Comparison of ENCODE assay signal across 8 mouse cellular contexts in genomic region chr10:44539033-44539578, GRCm38 (mm10). TPM values are rescaled to one million over a fixed set of nuclear protein-coding genes. Genes with fewer than 3 reads are reported as not detected.
DNase-seq lines count a peak whose midpoint lies in the region; ATAC-seq and TF ChIP-seq lines count a peak whose summit lies in the region.

No protein-coding gene starts in this region.

- no peaks in the 10 kb centered on the region for H3K9me3 ChIP-seq in kidney, embryonic 16.5 days (ENCODE audit: low read length)
- no peaks in the 10 kb centered on the region for H3K9me3 ChIP-seq in ES-E14 (ENCODE audit: control insufficient read depth, insufficient read depth, low read depth, low read length)
- H3K9me3 ChIP-seq in heart, embryonic 13.5 days: no peaks in the 10 kb centered on the region

- no peak for DNase-seq in kidney, postnatal 14 days
- no peak for DNase-seq in ES-E14 (ENCODE audit: low read depth, low spot score)
- no peak for DNase-seq in urinary bladder, postnatal 14 days (ENCODE audit: low spot score)
- no peak for DNase-seq in frontal cortex, postnatal 10 days (ENCODE audit: low spot score in 2 of 2)
- no peak for DNase-seq in kidney, adult 9 months

- H3K4me1 ChIP-seq in kidney, embryonic 16.5 days (ENCODE audit: insufficient read depth, low read length): 0 out of 2 replicates have a peak, but pooled peaks cover 3% of the 10 kb centered on the region
- peaks cover 0 to 6% of the 10 kb centered on the region in 2 experiments; a peak in 1 of 4 replicates for H3K4me1 ChIP-seq in ES-E14 (ENCODE audit: control insufficient read depth in 2 of 2, insufficient read depth in 2 of 2, low read length in 2 of 2, poor library complexity in 1 of 2)
- H3K4me1 ChIP-seq in heart, embryonic 13.5 days: peaks cover 11% of the 10 kb centered on the region; the same call in 1 of the 2 replicates

- H3K4me2 ChIP-seq in kidney, embryonic 16.5 days (replicated peaks; ENCODE audit: low read depth, low read length): peak overlapping the region; percentile 35; the same call in 1 of the 2 replicates
- peak overlapping the region; percentile 62 for H3K4me2 ChIP-seq in heart, embryonic 13.5 days

- H3K27me3 ChIP-seq in kidney, embryonic 16.5 days (ENCODE audit: insufficient read depth, low read length): no peaks in the 10 kb centered on the region
- peaks cover 31% of the 10 kb centered on the region for H3K27me3 ChIP-seq in heart, embryonic 13.5 days (replicated peaks)

- 11% methylated on average over 14 of the region's 14 CpGs for WGBS in kidney, embryonic 16.5 days
- 11% methylated on average over 14 of the region's 14 CpGs for WGBS in heart, embryonic 13.5 days

- no peak overlapping the region for H3K9ac ChIP-seq in kidney, embryonic 16.5 days (replicated peaks; ENCODE audit: low read length)
- no peak overlapping the region for H3K9ac ChIP-seq in ES-E14 (ENCODE audit: insufficient read depth, low read depth, low read length, poor library complexity, severe bottlenecking)
- no peak overlapping the region; the same call in 1 of the 2 replicates for H3K9ac ChIP-seq in heart, embryonic 13.5 days

- H3K27ac ChIP-seq in kidney, embryonic 16.5 days (ENCODE audit: low read length): no peak overlapping the region
- H3K27ac ChIP-seq in ES-E14 (ENCODE audit: insufficient read depth, low read depth, low read length, poor library complexity, severe bottlenecking): no peak overlapping the region
- no peak overlapping the region for H3K27ac ChIP-seq in heart, embryonic 13.5 days (replicated peaks)

- H3K4me3 ChIP-seq in kidney, embryonic 16.5 days (ENCODE audit: low read length): 0 out of 2 replicates have a peak overlapping the region, but pooled peaks have one; percentile 5
- no peak overlapping the region for H3K4me3 ChIP-seq in ES-E14 (ENCODE audit: insufficient read depth in 1 of 2, low read depth in 1 of 2, low read length in 2 of 2, poor library complexity in 1 of 2, severe bottlenecking in 1 of 2)
- peak overlapping the region; percentile 34 for H3K4me3 ChIP-seq in heart, embryonic 13.5 days

- in situ Hi-C loops in ES-E14 (cut with MboI; ENCODE audit: low sequenced_read_pairs in 2 of 2, unreplicated experiment in 2 of 2): no loop called here

- ATAC-seq in kidney, embryonic 16.5 days (ENCODE audit: low FRiP score, low TSS enrichment): 0 out of 2 replicates have a peak, but pooled peaks have one; percentile 19
- ATAC-seq in heart, embryonic 13.5 days (ENCODE audit: extremely low read depth, insufficient number of reproducible peaks, low FRiP score, low TSS enrichment): no peak
- peak; percentile 67 for ATAC-seq in megakaryocyte-erythroid progenitor cell, adult 5-6 weeks (replicated peaks; ENCODE audit: low FRiP score, low TSS enrichment, poor library complexity, severe bottlenecking)

- no peaks in the 10 kb centered on the region for H3K36me3 ChIP-seq in kidney, embryonic 16.5 days (ENCODE audit: insufficient read depth, low read length)
- no peaks in the 10 kb centered on the region for H3K36me3 ChIP-seq in ES-E14 (ENCODE audit: control insufficient read depth, insufficient read depth, low read length, poor library complexity, severe bottlenecking)
- no peaks in the 10 kb centered on the region for H3K36me3 ChIP-seq in heart, embryonic 13.5 days

TF ChIP-seq in ES-E14, 5 proteins besides CTCF, POLR2A, EP300 and RAD21:
- TF ChIP-seq ZC3H11A (IDR thresholded peaks at IDR 0.05; ENCODE audit: borderline replicate concordance, low read depth, low read length) (no peak), ZNF384 (IDR thresholded peaks at IDR 0.05; ENCODE audit: low read depth, low read length) (peak; percentile 93)
TF ChIP-seq in ES-E14: peak in this region for 1.

RNA-seq across cellular contexts. Expression of gene Prdm1, which starts 10.8 kb away (rescaled TPM):
- polyA plus RNA-seq in kidney, embryonic 16.5 days (2015; fragmentation: Nextera tagmentation; extraction: Ambion mirVana): 2.8 and 2.9 TPM in 2 replicates
- 2.2 and 3.1 TPM in 2 replicates for total RNA-seq in ES-E14 (2012; rRNA removed)
- 0.34 and 0.67 TPM in 2 replicates for polyA plus RNA-seq in heart, embryonic 13.5 days (2015; fragmentation: Nextera tagmentation; extraction: Ambion mirVana)
- 0.48 and 2.8 TPM in 2 replicates for total RNA-seq in megakaryocyte-erythroid progenitor cell, adult 5-6 weeks (2014; fragmentation: Nextera tagmentation)
- total RNA-seq in megakaryocyte-erythroid progenitor cell, adult 5-6 weeks (2017): 0.23 TPM in 1 of 2 replicates, not detected in the other

Comparison
In these comparisons a context has a peak if more than half of its experiments do, and no peak if none do; other contexts are left out.
1. H3K4me3 ChIP-seq: peak in kidney, embryonic 16.5 days (single experiment) and heart, embryonic 13.5 days (single experiment); none in ES-E14 (0 of 2).